Mouse (Mus musculus) liver, embryonic 14.5 days (tissue): ENCODE measurements around the gene Olfr90.

ENCODE experiments used
- CTCF ChIP-seq: IDR thresholded peaks from 2 replicates; pipeline ENCODE4 v1.5.1; 2016; ENCODE audit warnings: antibody characterized with exemption, low read depth, control low read depth
- EP300 ChIP-seq: IDR thresholded peaks from 2 replicates; pipeline ENCODE4 v1.6.1; 2016; ENCODE audit warnings: antibody characterized with exemption, low read depth

DNA sequence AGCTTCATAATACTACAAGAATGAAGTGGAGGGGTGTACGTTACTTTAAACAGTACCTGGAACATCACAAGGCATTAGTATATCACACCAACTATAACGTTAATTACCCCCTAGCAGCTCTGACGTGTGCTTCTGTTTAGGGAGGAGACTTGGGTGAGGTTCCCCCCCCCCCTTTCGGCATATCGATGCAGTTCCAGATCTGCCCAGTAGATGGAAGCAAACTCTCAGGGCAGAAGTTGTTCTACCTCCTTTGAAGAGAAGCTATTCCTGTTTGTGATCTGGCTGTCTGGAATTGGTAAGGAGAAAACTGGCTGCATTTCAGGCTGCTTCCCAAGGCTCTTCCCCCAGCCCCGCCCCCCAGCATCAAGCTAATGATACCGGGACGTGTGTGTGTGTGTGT lies 5.0 kb downstream of the Olfr90 start:
- TF ChIP-seq CTCF (peak; percentile 80), EP300 (no peak)
